Mouse (Mus musculus): ENCODE measurements around the gene Plekhh1.

The Plekhh1 gene

DNA sequence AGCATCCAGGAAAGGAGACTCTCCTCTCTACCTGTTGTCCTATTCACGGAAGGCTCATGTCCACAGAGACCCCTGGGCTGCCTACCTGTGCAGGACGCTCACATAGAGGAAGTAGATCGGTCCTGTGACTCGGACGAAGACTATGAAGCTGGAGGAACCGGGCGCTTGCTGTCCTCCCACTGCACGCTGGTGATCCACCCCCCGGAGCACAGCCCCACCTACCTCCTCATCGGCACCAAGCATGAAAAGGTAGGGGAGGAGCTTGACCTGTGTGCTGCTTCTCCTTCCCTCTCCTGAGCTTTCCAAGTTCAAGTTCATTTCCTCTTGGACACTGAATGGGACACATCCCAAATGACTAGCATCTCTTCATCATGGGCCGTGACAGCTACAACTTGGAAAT, 39.3 kb downstream of the Plekhh1 start:
- no peak for ATAC-seq (ENCODE audit: insufficient number of reproducible peaks, low FRiP score, low TSS enrichment)

DNA sequence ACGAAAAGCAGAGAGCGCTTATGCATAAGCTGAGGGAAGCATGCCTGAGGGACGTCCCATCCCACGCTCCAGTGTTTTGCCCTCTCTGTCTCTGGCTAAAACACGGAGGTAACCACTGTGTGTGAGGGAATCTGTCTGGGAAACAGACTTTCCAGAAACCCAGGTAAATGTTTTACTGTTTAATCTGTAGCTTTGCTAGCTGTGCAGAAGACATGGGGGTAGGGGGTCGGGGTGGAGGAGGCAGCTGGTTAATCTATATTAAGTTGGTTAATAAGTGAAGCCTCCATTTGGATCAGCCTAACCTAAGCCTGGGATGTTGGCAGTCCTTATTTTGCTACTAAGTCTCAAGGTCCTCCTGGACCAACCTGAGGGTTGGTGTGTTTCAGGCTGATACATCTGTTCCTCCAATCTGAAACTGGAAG, 40.2 kb downstream of the Plekhh1 start:
- ATAC-seq (ENCODE audit: insufficient number of reproducible peaks, low FRiP score, low TSS enrichment), result no peak

DNA sequence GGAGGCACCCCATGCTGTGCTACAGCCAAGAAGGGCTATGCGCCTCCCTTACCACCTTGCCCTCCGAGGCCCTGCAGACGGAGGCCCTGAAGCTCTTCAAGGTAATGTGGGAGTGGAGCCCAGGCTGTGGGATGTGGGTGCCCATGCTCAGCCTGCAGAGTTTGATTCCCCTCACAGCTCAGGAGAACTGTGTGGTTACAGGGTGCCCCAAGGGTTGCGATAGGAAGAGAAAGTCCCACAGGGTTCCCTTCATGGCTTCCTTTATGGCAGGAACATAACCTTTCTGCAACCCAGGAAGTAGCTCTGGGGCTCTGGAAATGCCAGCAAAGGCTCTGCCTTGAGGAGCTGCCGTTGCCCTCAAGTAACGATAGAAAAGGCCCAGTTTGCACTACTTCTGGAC, 41.0 kb downstream of the Plekhh1 start:
- no peak for ATAC-seq (ENCODE audit: insufficient number of reproducible peaks, low FRiP score, low TSS enrichment)

DNA sequence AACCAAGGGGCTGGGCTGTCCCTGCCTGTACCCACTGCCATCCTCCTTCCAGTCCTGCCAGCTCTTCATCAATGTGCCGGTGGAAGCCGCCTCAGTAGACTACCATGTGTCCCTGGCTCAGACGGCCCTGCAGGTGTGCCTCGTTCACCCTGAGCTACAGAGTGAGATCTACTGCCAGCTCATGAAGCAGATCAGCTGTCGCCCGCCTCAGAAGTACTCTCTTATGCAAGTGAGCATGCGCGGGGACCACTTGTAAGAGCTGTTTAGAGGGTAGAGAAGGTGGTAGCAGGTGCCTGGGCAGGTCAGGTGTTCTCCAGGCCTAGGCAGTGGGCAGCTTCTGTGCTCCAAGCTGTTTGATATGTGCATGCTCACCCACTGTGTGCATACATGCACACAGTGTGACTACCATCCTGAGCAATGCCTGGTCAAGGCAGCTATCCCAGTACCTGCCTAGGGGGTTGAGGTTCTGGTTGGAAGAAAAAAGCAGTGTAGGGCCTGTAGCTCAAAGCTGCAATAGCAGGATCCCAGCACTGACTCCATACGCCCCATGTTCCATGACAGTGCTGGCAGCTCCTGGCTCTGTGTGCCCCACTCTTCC, 41.9 kb downstream of the Plekhh1 start:
- no peak for ATAC-seq (ENCODE audit: insufficient number of reproducible peaks, low FRiP score, low TSS enrichment)

DNA sequence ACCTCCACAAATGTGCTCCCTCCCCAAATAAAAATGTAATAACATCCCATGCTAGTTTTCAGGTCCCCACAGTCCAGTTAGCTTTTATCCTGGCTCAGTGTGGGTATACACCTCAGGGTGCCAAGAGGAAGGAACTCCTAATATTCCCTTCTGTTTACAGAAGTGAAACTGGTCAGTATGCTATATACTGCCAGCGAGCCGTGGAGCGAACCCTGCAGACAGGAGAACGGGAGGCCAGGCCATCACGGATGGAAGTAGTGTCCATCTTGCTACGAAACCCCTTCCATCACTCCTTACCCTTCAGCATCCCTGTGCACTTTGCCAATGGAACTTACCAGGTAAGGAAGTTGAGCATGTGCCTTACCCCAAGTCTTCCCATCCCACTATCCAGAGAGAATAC, 43.6 kb downstream of the Plekhh1 start:
- ATAC-seq (ENCODE audit: insufficient number of reproducible peaks, low FRiP score, low TSS enrichment), result no peak

DNA sequence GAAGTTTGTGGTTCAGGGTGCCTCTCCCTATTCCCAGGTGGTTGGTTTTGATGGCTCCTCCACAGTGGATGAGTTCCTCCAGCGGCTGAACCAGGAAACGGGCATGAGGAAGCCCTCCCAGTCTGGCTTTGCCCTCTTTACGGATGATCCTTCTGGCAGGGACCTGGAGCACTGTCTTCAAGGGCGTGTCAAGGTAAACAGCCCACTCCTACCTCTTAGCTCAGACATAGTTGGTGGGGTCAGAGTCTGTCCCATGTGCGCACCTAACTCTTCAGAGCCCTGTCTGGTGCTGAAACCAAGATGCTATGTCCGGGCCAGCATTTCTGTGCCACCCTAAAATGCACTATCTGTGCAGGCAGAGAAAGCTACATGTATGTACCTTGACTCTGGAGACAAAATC, 44.4 kb downstream of the Plekhh1 start:
- no peak for ATAC-seq (ENCODE audit: insufficient number of reproducible peaks, low FRiP score, low TSS enrichment)

DNA sequence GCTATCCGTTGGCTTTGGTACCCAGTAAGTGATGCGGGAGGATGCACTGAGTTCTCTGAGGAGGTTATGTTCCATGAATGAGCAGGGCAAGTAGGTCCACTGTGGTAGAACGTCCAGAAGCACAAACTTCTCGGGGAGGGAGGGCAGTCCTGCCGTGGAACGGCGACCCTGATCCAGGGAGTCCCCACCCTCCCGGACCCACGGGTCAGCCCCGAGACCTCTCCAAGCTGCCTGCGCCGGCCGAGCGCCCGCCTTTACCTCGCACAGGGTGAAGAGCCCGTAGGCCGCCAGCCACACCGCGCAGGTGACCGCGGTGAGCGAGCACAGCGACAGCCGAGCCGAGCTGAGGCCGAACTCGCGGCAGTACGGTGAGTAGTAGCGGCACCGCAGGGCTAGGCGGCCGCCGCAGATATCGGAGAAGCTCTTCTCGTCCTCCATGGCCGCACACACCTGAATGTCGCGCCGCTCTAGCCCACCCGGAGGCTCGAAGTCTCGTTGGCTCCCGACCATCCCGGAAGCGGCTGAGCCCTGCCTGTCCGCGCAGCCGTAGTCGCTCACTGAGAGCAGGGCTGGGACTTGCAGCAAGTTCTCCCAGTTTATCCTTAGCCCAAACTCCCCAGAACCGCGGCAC, 60.3 kb downstream of the Plekhh1 start, which contains the start of gene Pigh:
Gene Pigh, minus strand, starts transcription at position 470 of the 631 bp plus-strand sequence.
- ATAC-seq (ENCODE audit: insufficient number of reproducible peaks, low FRiP score, low TSS enrichment), result peak; percentile 96

DNA sequence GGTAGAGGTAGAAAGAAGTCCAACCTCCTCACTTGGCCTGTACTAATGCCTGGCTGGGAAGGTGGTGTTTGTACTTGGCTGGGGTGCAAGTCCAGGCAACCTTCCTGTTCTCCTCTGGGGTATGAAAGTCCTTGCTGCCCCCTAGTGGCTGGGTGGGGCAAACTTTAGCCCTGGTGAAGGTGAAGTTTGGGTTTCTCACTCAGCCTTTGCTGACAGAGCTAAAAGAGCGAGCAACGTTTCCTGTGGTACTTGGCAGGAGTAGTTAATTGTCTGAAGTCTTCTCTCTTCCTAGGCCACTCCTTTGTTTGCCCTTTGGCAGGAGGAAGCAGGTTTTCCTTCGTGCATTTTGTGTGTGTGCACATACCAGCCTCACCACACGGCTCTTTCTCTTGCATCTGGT, 63.6 kb downstream of the Plekhh1 start:
- ATAC-seq (ENCODE audit: insufficient number of reproducible peaks, low FRiP score, low TSS enrichment), result no peak

DNA sequence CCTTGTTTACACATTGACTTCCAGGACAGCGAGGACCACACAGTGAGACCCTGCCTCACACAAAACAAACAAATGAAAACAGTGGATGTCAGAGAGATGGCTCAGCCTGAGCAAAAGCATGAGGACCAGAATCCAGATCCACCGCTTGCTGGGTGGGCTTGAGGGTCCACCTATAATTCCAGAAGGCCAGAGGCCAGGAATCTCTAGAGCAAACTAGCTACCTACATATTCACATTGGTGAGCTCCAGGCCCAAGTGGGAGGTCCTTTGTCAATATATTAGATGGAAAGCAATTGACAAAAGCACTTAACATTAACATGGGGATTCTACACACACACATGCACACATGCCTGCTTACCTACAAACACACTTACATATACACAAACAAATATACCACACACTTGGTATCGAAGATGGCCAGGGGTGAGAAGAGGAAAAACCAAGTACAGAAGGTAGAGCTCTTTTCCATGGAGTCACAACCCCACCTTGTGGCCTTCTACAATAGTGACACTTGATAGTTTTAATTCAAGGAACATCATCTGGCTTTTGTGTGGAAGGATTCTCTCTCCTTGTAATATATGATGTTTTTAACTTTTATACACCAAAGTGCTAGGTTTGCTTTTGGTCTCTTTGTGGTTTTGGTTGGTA, 68.3 kb downstream of the Plekhh1 start:
- no peak for ATAC-seq (ENCODE audit: insufficient number of reproducible peaks, low FRiP score, low TSS enrichment)

DNA sequence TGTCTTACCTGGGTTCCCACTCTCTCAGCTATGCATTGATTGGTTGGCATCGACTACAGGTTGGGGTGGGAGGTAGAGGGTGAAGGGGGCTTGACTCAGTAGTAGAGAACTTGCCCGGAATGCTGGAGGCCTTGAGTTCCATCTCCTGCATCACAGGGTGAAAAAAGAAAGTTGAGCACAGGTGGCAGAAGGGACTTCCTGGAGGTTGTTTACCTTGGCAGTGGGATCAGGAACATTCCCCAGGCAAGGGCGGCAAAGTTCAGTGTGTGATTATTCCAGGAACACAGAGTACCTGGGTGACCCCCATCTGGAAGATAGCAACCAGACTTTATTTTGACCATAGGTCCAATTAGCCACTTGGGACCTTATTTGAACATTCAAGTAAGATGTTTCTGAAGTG, 74.8 kb downstream of the Plekhh1 start:
- ATAC-seq (ENCODE audit: insufficient number of reproducible peaks, low FRiP score, low TSS enrichment), result no peak

DNA sequence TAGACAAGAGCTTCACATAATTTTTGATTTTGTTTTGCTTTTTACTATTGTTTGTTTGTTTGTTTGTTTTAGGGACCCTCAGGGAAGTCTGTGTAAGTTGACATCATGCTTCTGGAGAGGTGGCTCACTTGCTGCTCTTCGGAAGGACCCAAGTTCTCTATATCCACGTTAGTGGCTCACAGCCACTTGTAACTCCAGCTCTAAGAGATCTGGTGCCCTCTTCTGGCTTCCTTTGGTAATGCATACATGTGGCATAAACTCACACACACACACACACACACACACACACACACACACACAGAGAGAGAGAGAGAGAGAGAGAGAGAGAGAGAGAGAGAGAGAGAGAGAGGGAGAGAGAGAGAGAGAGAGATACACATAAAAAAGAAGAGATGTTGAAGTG, 75.6 kb downstream of the Plekhh1 start:
- no peak for ATAC-seq (ENCODE audit: insufficient number of reproducible peaks, low FRiP score, low TSS enrichment)

DNA sequence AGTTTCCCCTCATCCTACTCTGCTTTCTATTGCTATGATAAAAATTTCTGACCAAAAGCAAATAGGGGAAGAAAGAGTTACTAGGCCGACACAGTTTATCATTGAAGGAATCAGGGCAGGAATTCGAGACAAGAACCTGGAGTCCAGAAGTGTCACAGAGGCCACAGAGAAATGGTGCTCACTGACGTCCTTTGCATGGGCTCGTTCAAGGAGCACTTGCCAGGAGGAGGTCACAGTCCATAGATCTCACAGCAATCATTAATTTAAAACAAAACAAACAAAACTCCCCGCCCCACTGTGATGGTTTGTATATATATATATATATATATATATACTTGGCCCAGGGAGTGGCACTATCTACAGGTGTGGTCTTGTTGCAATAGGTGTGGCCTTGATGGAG, 76.3 kb downstream of the Plekhh1 start:
- ATAC-seq (ENCODE audit: insufficient number of reproducible peaks, low FRiP score, low TSS enrichment), result no peak

DNA sequence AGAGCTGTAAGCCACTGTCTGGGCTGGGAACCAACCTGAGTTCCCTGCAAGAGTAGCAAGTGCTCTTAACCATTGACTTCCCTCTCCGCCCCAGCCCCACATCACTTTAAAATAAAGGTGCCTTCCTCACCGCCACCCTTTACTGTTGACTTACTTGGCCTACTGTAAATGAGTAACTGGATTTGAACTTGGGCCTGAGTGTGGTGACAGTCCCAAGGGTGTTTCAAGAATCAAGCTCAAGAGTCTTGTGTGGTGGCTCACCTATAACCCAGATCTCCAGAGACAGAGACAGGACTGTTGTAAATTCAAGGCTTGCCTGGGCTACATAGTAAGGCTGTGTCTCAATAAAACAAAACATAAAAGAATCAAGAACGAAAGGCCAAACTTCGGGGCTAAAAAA, 90.0 kb downstream of the Plekhh1 start:
- ATAC-seq (ENCODE audit: insufficient number of reproducible peaks, low FRiP score, low TSS enrichment), result no peak

DNA sequence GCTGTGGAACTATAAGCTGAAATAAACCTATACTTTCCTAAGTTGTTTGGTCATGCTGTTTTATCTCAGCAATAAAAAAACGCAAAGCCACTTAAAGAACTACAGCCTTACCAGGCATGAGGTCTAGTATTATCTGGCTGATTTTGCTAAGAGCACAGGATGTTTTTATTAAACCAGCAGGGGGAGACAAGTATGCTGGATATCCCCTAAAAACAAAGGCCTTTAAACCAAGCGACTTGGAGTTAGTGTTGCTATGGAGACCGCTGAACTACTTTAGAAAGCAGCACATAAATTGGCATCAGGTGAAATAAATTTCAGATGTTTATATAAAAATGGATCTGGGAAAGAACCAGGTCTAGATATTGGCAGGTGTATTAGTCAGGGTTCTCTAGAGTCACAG, 93.9 kb downstream of the Plekhh1 start:
- ATAC-seq (ENCODE audit: insufficient number of reproducible peaks, low FRiP score, low TSS enrichment), result no peak

DNA sequence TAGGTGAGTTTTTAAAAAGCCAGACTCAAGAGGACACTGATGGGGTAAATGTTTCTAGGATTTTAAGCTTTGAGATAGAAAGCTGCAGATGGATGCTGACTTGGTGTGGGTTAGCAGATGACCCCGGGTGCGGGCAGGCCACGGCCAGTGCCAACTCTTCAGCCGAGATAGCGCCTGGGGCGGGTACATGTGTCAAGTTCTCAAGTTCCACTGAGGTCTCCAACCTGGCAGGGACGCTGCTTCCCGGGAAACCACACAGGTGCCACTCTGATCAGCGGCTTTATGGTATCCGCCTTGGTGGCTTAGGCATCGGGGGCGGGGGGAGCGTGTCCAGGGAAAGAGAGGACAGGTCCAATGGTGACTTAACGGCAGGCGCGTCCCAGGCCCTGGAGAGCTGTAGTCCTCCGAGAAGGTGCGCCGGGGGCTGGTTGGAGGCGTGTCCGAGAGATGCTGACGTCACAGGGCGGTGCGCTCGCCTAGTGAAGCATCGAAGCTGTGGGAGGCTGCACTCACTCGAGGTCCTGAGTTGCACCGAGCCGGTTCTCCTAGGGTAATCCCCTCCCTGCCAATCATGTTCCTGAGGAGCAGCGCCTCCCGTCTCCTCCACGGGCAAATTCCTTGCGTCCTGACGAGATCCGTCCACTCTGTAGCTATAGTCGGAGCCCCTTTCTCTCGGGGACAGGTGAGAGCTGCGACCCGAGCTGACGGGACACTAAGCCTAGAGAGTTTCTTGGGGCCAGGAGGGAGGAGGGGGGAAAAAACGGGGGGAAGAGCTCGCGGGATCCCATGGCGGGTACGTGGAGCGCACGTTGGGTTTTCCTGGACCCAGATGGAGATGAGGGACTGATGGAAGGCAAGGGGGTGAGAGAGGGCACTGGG, 101.6 kb downstream of the Plekhh1 start, which contains the start of gene Arg2:
Gene Arg2, plus strand, starts transcription at position 479 of the 879 bp plus-strand sequence.
- peak; percentile 72; the same call in 1 of the 2 replicates for ATAC-seq (ENCODE audit: insufficient number of reproducible peaks, low FRiP score, low TSS enrichment)
